30 mouse cellular contexts compared by ENCODE assay signal in genomic region chr10:89597275-89597674, GRCm38 (mm10). TPM values are rescaled to one million over a fixed set of nuclear protein-coding genes. Genes with fewer than 3 reads are reported as not detected.
DNase-seq lines count a peak whose midpoint lies in the region; ATAC-seq and TF ChIP-seq lines count a peak whose summit lies in the region.
"Had no signal": no experiment of that assay in that cellular context is flagged by ENCODE, and none has a peak within 500 bp of the region (broad histone marks: within the 10 kb centered on the region; RNA-seq: fewer than 3 reads in every experiment).

No protein-coding gene starts in this region.

- H3K4me2 ChIP-seq in liver, embryonic 14.5 days (ENCODE audit: low read depth): no peak overlapping the region
- no peak overlapping the region for H3K4me2 ChIP-seq in forebrain, embryonic 14.5 days (ENCODE audit: low read length)
- H3K4me2 ChIP-seq in hindbrain, embryonic 13.5 days: no peak overlapping the region
- H3K4me2 ChIP-seq: embryonic facial prominence, embryonic 13.5 days; forebrain, embryonic 15.5 days; heart, embryonic 12.5 days; hindbrain, embryonic 12.5 days; midbrain, embryonic 13.5 days had no signal

- peaks cover 7 to 25% of the 10 kb centered on the region in 2 experiments for H3K4me1 ChIP-seq in liver, embryonic 14.5 days (replicated peaks; ENCODE audit: control insufficient read depth in 2 of 2, insufficient read depth in 2 of 2, low read length in 1 of 2)
- no peaks in the 10 kb centered on the region for H3K4me1 ChIP-seq in forebrain, embryonic 14.5 days (ENCODE audit: control insufficient read depth, insufficient read depth, low read length)
- H3K4me1 ChIP-seq in hindbrain, embryonic 13.5 days (replicated peaks): no peaks in the 10 kb centered on the region
- H3K4me1 ChIP-seq: embryonic facial prominence, embryonic 13.5 days; forebrain, embryonic 15.5 days; limb, embryonic 10.5 days had no signal

- H3K9ac ChIP-seq in liver, embryonic 14.5 days (replicated peaks): no peak overlapping the region
- no peak overlapping the region for H3K9ac ChIP-seq in forebrain, embryonic 14.5 days (ENCODE audit: low read length)
- H3K9ac ChIP-seq in hindbrain, embryonic 13.5 days: no peak overlapping the region
- H3K9ac ChIP-seq: embryonic facial prominence, embryonic 13.5 days; forebrain, embryonic 15.5 days; heart, embryonic 12.5 days; hindbrain, embryonic 12.5 days; midbrain, embryonic 13.5 days had no signal

- TF ChIP-seq EP300 in liver, embryonic 14.5 days (IDR thresholded peaks at IDR 0.05; ENCODE audit: low read depth): no peak

- no peaks in the 10 kb centered on the region for H3K36me3 ChIP-seq in liver, embryonic 14.5 days (replicated peaks; ENCODE audit: control insufficient read depth, insufficient read depth, low read depth)
- H3K36me3 ChIP-seq in forebrain, embryonic 14.5 days (ENCODE audit: control insufficient read depth, insufficient read depth, low read length): no peaks in the 10 kb centered on the region
- no peaks in the 10 kb centered on the region for H3K36me3 ChIP-seq in hindbrain, embryonic 13.5 days
- H3K36me3 ChIP-seq: embryonic facial prominence, embryonic 13.5 days; forebrain, embryonic 15.5 days; heart, embryonic 12.5 days; hindbrain, embryonic 12.5 days; limb, embryonic 10.5 days; midbrain, embryonic 13.5 days had no signal

- no peaks in the 10 kb centered on the region for H3K9me3 ChIP-seq in liver, embryonic 14.5 days (ENCODE audit: control insufficient read depth, low read length)
- no peaks in the 10 kb centered on the region for H3K9me3 ChIP-seq in forebrain, embryonic 14.5 days (replicated peaks; ENCODE audit: control insufficient read depth, low read length)
- H3K9me3 ChIP-seq in hindbrain, embryonic 13.5 days: no peaks in the 10 kb centered on the region
- H3K9me3 ChIP-seq: embryonic facial prominence, embryonic 13.5 days; forebrain, embryonic 15.5 days; heart, embryonic 12.5 days; hindbrain, embryonic 12.5 days; limb, embryonic 10.5 days; midbrain, embryonic 13.5 days had no signal

- peak; percentile 79 for ATAC-seq in granulocyte monocyte progenitor cell, adult 5-6 weeks (replicated peaks; ENCODE audit: poor library complexity, severe bottlenecking)
- ATAC-seq in liver, embryonic 14.5 days (ENCODE audit: insufficient read depth): peak; percentile 39; the same call in 1 of the 2 replicates
- no peak for ATAC-seq in forebrain, embryonic 14.5 days
- no peak for ATAC-seq in hindbrain, embryonic 13.5 days (ENCODE audit: low FRiP score)
- ATAC-seq: forebrain, embryonic 15.5 days; lung, postnatal 0 days; midbrain, embryonic 13.5 days had no signal

- no peaks in the 10 kb centered on the region for H3K27me3 ChIP-seq in liver, embryonic 14.5 days (ENCODE audit: control insufficient read depth, insufficient read depth, low read length)
- no peaks in the 10 kb centered on the region for H3K27me3 ChIP-seq in forebrain, embryonic 14.5 days (replicated peaks; ENCODE audit: control insufficient read depth, insufficient read depth, low read length)
- no peaks in the 10 kb centered on the region for H3K27me3 ChIP-seq in hindbrain, embryonic 13.5 days
- H3K27me3 ChIP-seq: embryonic facial prominence, embryonic 13.5 days; forebrain, embryonic 15.5 days; heart, embryonic 12.5 days; hindbrain, embryonic 12.5 days; midbrain, embryonic 13.5 days had no signal

- no peak overlapping the region for H3K4me3 ChIP-seq in liver, embryonic 14.5 days (ENCODE audit: insufficient read depth in 1 of 2, low read depth in 2 of 2, low read length in 2 of 2)
- no peak overlapping the region for H3K4me3 ChIP-seq in forebrain, embryonic 14.5 days (ENCODE audit: low read depth, low read length)
- no peak overlapping the region for H3K4me3 ChIP-seq in hindbrain, embryonic 13.5 days
- H3K4me3 ChIP-seq: embryonic facial prominence, embryonic 13.5 days; forebrain, embryonic 15.5 days; heart, embryonic 12.5 days; hindbrain, embryonic 12.5 days; left cerebral cortex, adult 2 months; limb, embryonic 10.5 days; midbrain, embryonic 13.5 days had no signal

- no peak for TF ChIP-seq CTCF in liver, embryonic 14.5 days (IDR thresholded peaks at IDR 0.05; ENCODE audit: low read depth)

- 7% methylated on average over 4 of the region's 4 CpGs for WGBS in liver, embryonic 14.5 days (ENCODE audit: insufficient replicate concordance)
- 93% methylated on average over 4 of the region's 4 CpGs for WGBS in forebrain, embryonic 14.5 days
- WGBS in hindbrain, embryonic 13.5 days: 89% methylated on average over 4 of the region's 4 CpGs

- peak; percentile 71 for DNase-seq in MEL-GATA-1-ER (ENCODE audit: extremely low read depth, low read depth)
- no peak for DNase-seq in liver, embryonic 14.5 days (ENCODE audit: low read depth in 3 of 3, low spot score in 3 of 3)
- no peak for DNase-seq in forebrain, embryonic 14.5 days (ENCODE audit: low spot score)
- no peak for DNase-seq in yolk sac, embryonic 10.5 days (ENCODE audit: low spot score)
- DNase-seq in adrenal gland, adult 8-10 months: no peak
- DNase-seq: adrenal gland, postnatal 25 days; cerebellum, adult 18-20 months; cerebellum, postnatal 25 days; embryo, embryonic 11 days; gastrocnemius, postnatal 10 days; heart, adult 11 months; heart, postnatal 10 days; kidney, adult 11 months; layer of hippocampus, adult 9-11 months; thymus, adult 2 months; thymus, postnatal 4 days had no signal

- no peak overlapping the region for H3K27ac ChIP-seq in liver, embryonic 14.5 days
- H3K27ac ChIP-seq in forebrain, embryonic 14.5 days (ENCODE audit: low read depth, low read length): no peak overlapping the region
- H3K27ac ChIP-seq in hindbrain, embryonic 13.5 days: no peak overlapping the region
- H3K27ac ChIP-seq: embryonic facial prominence, embryonic 13.5 days; forebrain, embryonic 15.5 days; hindbrain, embryonic 12.5 days; kidney, postnatal 0 days; left cerebral cortex, adult 2 months; limb, embryonic 10.5 days; macrophage; midbrain, embryonic 13.5 days; stomach, postnatal 0 days had no signal

RNA-seq across cellular contexts. Expression of gene Slc17a8, which starts 23.8 kb away (rescaled TPM):
- not detected in 2 replicates for total RNA-seq in granulocyte monocyte progenitor cell, adult 5-6 weeks (2014; fragmentation: Nextera tagmentation)
- not detected in 2 replicates for total RNA-seq in granulocyte monocyte progenitor cell, adult 5-6 weeks (2017)
- polyA plus RNA-seq in liver, embryonic 14.5 days (2012; rRNA removed): 0.02 and 0.04 TPM in 2 replicates
- polyA plus RNA-seq in liver, embryonic 14.5 days (2014; fragmentation: Nextera tagmentation; extraction: Ambion mirVana): not detected in 2 replicates
- polyA plus RNA-seq in forebrain, embryonic 14.5 days (2014; fragmentation: Nextera tagmentation; extraction: Ambion mirVana): 0.07 and 0.11 TPM in 2 replicates
- total RNA-seq in adrenal gland, adult 8-10 months (2022): under 1 TPM in 3 of 4 experiments, not detected in 1; 0.06 to 0.19 (median 0.10) TPM
- 1.9 and 3.7 TPM in 2 replicates for polyA plus RNA-seq in hindbrain, embryonic 13.5 days (2015; fragmentation: Nextera tagmentation; extraction: Ambion mirVana)
- total RNA-seq: heart, postnatal 10 days had no signal
- polyA plus RNA-seq: embryonic facial prominence, embryonic 13.5 days; limb, embryonic 10.5 days; lung, postnatal 0 days; neural tube, embryonic 11.5 days; stomach, postnatal 0 days had no signal

Comparison
In these comparisons a context has a peak if more than half of its experiments do, and no peak if none do; other contexts are left out.
1. ATAC-seq: peak in granulocyte monocyte progenitor cell, adult 5-6 weeks (single experiment) and liver, embryonic 14.5 days (single experiment); none in forebrain, embryonic 14.5 days (single experiment) and hindbrain, embryonic 13.5 days (single experiment).